Mouse (Mus musculus): ENCODE data around the gene Sugct.

- TF ChIP-seq CTCF (IDR thresholded peaks at IDR 0.05) (no peak), EP300 (IDR thresholded peaks at IDR 0.05) (no peak)
Observed at GRCm38 (mm10) chr13:17536341-17536740, 159.0 kb downstream of the Sugct start.
